Mouse (Mus musculus): ENCODE measurements at regions not wholly inside any gene's neighbourhood (a gene's known extent, or its start where the extent isn't known, plus 50 kb on each side); places are given as distances from the start of the nearest gene placed in this dataset.

DNA sequence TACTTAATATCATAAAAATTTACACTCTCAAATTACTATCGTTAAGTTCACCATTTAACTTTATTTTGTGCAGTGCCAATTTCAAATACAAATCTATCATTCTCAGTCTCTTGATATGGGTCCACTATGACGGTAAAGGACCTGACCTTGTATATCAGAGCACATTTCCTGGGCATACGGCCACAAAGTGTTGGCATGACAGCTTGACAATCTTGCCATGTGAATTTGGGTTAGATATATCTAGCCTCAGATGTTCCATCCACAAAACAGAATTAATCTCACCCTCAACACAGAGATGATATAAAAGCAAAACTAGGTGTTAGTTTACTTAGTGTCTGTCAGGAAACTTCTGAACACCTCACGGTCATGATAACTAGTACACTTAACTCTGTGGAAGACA is 120.8 kb downstream of the Ankrd50 start:
- 87% methylated on average over 4 of the region's 4 CpGs for WGBS
- no peak overlapping the region for H3K9ac ChIP-seq (ENCODE audit: low read depth, low read length)
- H3K4me3 ChIP-seq (ENCODE audit: low read length) = no peak overlapping the region
- H3K36me3 ChIP-seq (ENCODE audit: control insufficient read depth, insufficient read depth, low read length) = no peaks in the 10 kb centered on the region
- no peak for ATAC-seq (ENCODE audit: low FRiP score, low TSS enrichment)
- H3K27me3 ChIP-seq (ENCODE audit: control insufficient read depth, insufficient read depth, low read length) = no peaks in the 10 kb centered on the region
- no peak overlapping the region for H3K4me2 ChIP-seq (replicated peaks; ENCODE audit: low read depth, low read length)
- peaks cover 8% of the 10 kb centered on the region for H3K4me1 ChIP-seq (ENCODE audit: control insufficient read depth, insufficient read depth, low read length)
- no peaks in the 10 kb centered on the region for H3K9me3 ChIP-seq (ENCODE audit: control insufficient read depth, low read length)
- H3K27ac ChIP-seq (ENCODE audit: low read depth, low read length) = no peak overlapping the region

DNA sequence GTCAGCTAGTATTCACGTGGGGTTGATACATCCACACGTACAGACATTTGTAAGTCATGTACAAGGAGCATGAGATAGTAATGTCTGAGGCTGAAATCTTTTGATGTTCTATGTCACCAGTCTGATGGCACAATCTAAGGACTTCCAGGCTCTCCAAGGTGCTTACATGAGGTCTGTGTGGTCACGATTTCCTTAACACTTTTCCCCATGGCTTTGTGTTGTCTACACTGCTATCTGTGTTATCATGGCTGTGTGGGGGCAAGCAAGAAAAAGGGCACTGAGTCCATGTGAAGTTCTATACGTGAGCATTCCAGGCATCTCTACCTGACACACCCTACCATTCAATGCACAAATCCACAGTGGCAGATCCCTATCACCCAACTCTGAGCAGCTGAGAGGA is 123.2 kb downstream of the Ankrd50 start:
- no peak overlapping the region for H3K27ac ChIP-seq (ENCODE audit: low read depth, low read length)
- no peaks in the 10 kb centered on the region for H3K36me3 ChIP-seq (ENCODE audit: control insufficient read depth, insufficient read depth, low read length)
- no peak overlapping the region for H3K4me3 ChIP-seq (ENCODE audit: low read length)
- H3K4me1 ChIP-seq (ENCODE audit: control insufficient read depth, insufficient read depth, low read length) = peaks cover 8% of the 10 kb centered on the region
- H3K9ac ChIP-seq (ENCODE audit: low read depth, low read length) = no peak overlapping the region
- H3K27me3 ChIP-seq (ENCODE audit: control insufficient read depth, insufficient read depth, low read length) = no peaks in the 10 kb centered on the region
- no peaks in the 10 kb centered on the region for H3K9me3 ChIP-seq (ENCODE audit: control insufficient read depth, low read length)
- WGBS = 86% methylated on average over 4 of the region's 4 CpGs
- H3K4me2 ChIP-seq (replicated peaks; ENCODE audit: low read depth, low read length) = no peak overlapping the region
- no peak for ATAC-seq (ENCODE audit: low FRiP score, low TSS enrichment)

DNA sequence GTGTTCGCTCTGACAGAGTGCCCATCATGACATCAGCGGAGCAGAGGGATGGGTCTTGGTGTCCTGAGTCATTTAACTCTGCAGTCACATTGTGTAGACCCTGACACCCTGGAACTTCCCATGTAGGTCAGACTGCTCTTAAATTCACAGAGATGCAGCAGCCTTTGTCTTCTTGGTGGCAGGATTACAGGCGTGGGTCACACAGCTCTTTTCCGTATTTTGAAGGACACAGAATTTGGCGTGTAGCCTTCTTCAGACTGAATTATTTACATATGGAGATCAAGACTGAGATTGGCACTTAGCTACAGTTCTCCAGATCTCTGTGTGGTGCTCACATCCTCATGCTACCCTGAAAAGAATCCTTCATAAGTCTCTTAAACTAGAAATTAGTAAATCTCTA is 123.7 kb downstream of the Ankrd50 start:
- ATAC-seq (ENCODE audit: low FRiP score, low TSS enrichment) = no peak
- Histone ChIP-seq H3K4me1 (ENCODE audit: control insufficient read depth, insufficient read depth, low read length) (peaks cover 8% of the 10 kb centered on the region), H3K4me2 (replicated peaks; ENCODE audit: low read depth, low read length) (no peak overlapping the region), H3K9me3 (ENCODE audit: control insufficient read depth, low read length) (no peaks in the 10 kb centered on the region), H3K36me3 (ENCODE audit: control insufficient read depth, insufficient read depth, low read length) (no peaks in the 10 kb centered on the region), H3K27me3 (ENCODE audit: control insufficient read depth, insufficient read depth, low read length) (no peaks in the 10 kb centered on the region), H3K9ac (ENCODE audit: low read depth, low read length) (no peak overlapping the region), H3K4me3 (ENCODE audit: low read length) (no peak overlapping the region), H3K27ac (ENCODE audit: low read depth, low read length) (0 out of 2 replicates have a peak overlapping the region, but pooled peaks have one; percentile 37)
- WGBS = 60% methylated on average over 5 of the region's 5 CpGs

DNA sequence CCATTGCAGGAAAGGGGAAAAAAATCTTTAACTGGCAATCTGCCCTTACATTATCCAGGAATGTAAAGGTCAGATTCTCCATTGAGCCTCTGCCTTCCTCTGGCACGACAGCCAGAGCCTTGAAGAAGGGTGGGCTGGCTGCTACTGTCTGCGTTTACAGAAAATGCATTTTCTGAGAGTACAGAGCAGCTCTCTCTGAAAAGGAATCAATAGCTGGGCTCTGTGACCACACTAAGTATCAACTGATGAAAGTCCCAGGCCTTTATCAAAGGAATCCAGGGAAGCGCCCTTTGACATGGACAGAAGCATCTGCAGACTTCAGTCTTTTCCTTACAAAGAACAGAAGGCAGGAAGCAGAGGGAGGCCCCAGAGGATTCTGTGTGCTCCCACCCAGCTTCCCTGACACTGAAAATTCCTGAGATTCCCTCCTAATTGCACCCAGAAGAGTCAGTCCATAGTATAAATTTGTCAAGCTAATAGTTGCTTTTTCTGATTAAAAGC is 124.2 kb downstream of the Ankrd50 start:
- Histone ChIP-seq H3K36me3 (ENCODE audit: control insufficient read depth, insufficient read depth, low read length) (no peaks in the 10 kb centered on the region), H3K27me3 (ENCODE audit: control insufficient read depth, insufficient read depth, low read length) (no peaks in the 10 kb centered on the region), H3K27ac (ENCODE audit: low read depth, low read length) (peak overlapping the region; percentile 37; the same call in 1 of the 2 replicates), H3K4me2 (replicated peaks; ENCODE audit: low read depth, low read length) (no peak overlapping the region), H3K9me3 (ENCODE audit: control insufficient read depth, low read length) (no peaks in the 10 kb centered on the region), H3K4me3 (ENCODE audit: low read length) (no peak overlapping the region), H3K9ac (ENCODE audit: low read depth, low read length) (no peak overlapping the region), H3K4me1 (ENCODE audit: control insufficient read depth, insufficient read depth, low read length) (peaks cover 8% of the 10 kb centered on the region)
- no peak for ATAC-seq (ENCODE audit: low FRiP score, low TSS enrichment)
- 53% methylated on average over 3 of the region's 3 CpGs for WGBS

DNA sequence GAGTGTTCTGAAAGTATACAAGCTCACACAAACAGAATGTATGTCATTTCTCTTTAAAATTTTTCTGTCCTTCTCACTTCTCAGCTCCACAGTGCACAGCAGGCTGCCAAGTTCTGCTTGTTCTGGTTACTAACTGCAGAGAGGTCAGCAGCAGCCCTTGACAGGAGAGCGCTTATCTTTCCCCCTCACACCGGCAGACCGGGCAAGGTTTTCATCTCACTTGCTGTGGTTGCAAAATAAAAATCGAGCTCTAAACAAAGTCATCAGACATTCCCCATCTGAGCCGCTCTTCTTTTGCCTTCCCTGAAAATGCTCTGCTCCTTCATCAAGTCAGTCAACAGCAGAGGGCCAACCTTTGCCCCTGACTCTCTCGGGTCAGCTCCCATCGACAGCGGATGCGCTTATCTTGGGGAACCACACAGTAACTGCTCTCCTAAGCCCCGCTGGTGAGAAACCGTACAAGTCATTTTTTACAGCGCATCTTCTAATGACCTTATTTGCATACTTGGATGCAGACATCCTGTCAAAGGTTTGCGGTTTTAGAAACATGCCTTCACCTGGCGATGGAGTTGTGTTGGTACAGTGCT is 126.6 kb downstream of the Ankrd50 start:
- Histone ChIP-seq H3K4me1 (ENCODE audit: control insufficient read depth, insufficient read depth, low read length) (peaks cover 8% of the 10 kb centered on the region), H3K4me3 (ENCODE audit: low read length) (no peak overlapping the region), H3K36me3 (ENCODE audit: control insufficient read depth, insufficient read depth, low read length) (no peaks in the 10 kb centered on the region), H3K4me2 (replicated peaks; ENCODE audit: low read depth, low read length) (no peak overlapping the region), H3K27me3 (ENCODE audit: control insufficient read depth, insufficient read depth, low read length) (no peaks in the 10 kb centered on the region), H3K9me3 (ENCODE audit: control insufficient read depth, low read length) (no peaks in the 10 kb centered on the region), H3K27ac (ENCODE audit: low read depth, low read length) (no peak overlapping the region), H3K9ac (ENCODE audit: low read depth, low read length) (no peak overlapping the region)
- ATAC-seq (ENCODE audit: low FRiP score, low TSS enrichment) = no peak
- WGBS = 39% methylated on average over 14 of the region's 14 CpGs

DNA sequence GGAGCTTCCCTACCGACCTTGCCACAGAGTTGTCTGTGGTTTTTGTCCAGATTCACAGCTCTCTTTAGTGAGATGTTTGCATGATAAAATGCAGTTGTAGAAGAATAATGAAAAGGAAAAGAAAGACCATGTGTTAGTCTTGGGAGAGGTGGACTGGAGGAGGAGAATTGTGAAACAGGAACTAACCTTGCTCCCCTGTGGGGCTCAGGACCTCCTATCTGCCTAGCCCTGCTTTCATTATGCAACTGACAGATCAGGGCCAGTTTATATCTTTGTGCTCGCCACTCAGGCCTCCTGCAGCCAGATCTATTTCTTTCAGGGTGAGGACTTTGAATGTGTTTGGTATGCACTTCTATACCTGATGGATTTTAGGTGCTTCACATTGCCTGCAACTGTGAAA is 140.4 kb downstream of the Ankrd50 start:
- H3K27ac ChIP-seq (ENCODE audit: low read depth, low read length) = no peak overlapping the region
- ATAC-seq (ENCODE audit: low FRiP score, low TSS enrichment) = no peak
- H3K36me3 ChIP-seq (ENCODE audit: control insufficient read depth, insufficient read depth, low read length) = no peaks in the 10 kb centered on the region
- H3K9me3 ChIP-seq (ENCODE audit: control insufficient read depth, low read length) = no peaks in the 10 kb centered on the region
- H3K9ac ChIP-seq (ENCODE audit: low read depth, low read length) = no peak overlapping the region
- H3K27me3 ChIP-seq (ENCODE audit: control insufficient read depth, insufficient read depth, low read length) = no peaks in the 10 kb centered on the region
- no peaks in the 10 kb centered on the region for H3K4me1 ChIP-seq (ENCODE audit: control insufficient read depth, insufficient read depth, low read length)
- H3K4me3 ChIP-seq (ENCODE audit: low read length) = no peak overlapping the region
- 41% methylated on average over 2 of the region's 2 CpGs for WGBS
- no peak overlapping the region for H3K4me2 ChIP-seq (replicated peaks; ENCODE audit: low read depth, low read length)

DNA sequence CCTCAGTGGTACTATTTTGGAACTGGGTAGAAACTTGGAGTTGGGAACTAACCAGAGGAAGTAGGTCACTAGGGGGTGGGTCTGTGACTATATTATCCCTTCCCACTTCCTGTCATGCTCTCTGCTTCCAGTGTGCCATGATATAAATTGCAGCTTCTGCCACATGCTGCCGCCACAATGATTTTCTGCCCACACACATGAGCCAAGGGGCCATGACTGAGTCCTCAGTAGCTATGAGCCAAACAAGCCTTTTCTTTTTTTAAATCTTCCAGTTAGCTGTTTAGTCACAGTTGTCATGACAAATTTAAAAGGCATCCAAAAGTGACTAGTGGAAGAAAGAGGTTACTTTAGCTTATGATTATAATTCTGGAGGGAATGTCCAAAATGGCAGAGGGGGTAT is 143.0 kb downstream of the Ankrd50 start:
- Histone ChIP-seq H3K27ac (ENCODE audit: low read depth, low read length) (no peak overlapping the region), H3K4me1 (ENCODE audit: control insufficient read depth, insufficient read depth, low read length) (no peaks in the 10 kb centered on the region), H3K36me3 (ENCODE audit: control insufficient read depth, insufficient read depth, low read length) (no peaks in the 10 kb centered on the region), H3K4me2 (replicated peaks; ENCODE audit: low read depth, low read length) (no peak overlapping the region), H3K27me3 (ENCODE audit: control insufficient read depth, insufficient read depth, low read length) (no peaks in the 10 kb centered on the region), H3K4me3 (ENCODE audit: low read length) (no peak overlapping the region), H3K9ac (ENCODE audit: low read depth, low read length) (no peak overlapping the region), H3K9me3 (ENCODE audit: control insufficient read depth, low read length) (no peaks in the 10 kb centered on the region)
- WGBS = 77% methylated on average over 1 of the region's 1 CpGs
- ATAC-seq (ENCODE audit: low FRiP score, low TSS enrichment) = no peak

DNA sequence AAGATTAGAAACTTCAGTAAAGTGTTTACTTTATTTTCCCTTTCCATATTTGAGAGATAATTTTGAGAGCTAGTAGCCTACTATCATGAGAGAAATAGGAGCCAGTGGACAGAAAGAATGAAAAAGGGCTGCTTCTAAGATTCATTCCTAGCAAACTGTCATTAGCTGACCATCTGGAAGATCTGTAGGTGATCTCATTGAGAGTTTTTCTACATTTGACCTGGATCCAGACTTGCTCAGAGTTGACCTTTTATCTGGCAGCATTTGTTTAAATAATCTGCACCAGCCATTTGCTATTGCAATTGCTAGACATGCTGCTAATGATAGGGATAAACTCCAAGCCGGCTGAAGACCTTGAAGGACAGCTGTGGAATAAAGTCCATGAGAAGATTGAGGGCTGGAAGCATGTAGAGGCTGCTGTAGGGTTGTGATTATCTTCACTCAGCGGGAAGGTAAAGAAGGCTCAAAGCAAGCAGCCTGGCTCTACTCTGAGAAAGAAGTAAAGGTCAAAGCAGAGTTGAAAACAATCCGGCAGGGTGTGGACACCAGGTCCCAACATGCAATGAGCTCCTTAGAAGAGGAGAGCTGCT is 151.2 kb downstream of the Ankrd50 start:
- 85% methylated on average over 3 of the region's 3 CpGs for WGBS
- H3K27me3 ChIP-seq (ENCODE audit: control insufficient read depth, insufficient read depth, low read length) = no peaks in the 10 kb centered on the region
- ATAC-seq (ENCODE audit: low FRiP score, low TSS enrichment) = no peak

DNA sequence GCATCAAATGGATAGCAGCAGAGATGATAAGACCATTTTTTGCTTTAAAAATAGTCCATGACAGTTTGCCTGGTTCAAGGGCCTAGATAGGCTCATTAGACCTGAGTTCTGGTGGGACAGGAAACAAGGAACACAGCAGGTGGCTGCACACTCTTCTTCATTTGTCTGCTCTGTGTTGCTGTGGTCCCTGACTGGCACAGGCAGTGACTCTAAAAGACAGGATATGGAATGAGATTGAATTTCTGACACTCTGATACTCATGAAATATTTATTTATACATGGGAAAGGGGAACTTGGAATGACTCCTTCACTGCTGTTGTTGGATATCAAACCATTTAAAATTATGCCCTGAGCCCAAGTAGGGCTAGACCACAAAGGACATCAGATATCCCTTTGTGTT is 153.5 kb downstream of the Ankrd50 start:
- Histone ChIP-seq H3K4me2 (replicated peaks; ENCODE audit: low read depth, low read length) (no peak overlapping the region), H3K36me3 (ENCODE audit: control insufficient read depth, insufficient read depth, low read length) (no peaks in the 10 kb centered on the region), H3K4me3 (ENCODE audit: low read length) (no peak overlapping the region), H3K9me3 (ENCODE audit: control insufficient read depth, low read length) (no peaks in the 10 kb centered on the region), H3K27me3 (ENCODE audit: control insufficient read depth, insufficient read depth, low read length) (no peaks in the 10 kb centered on the region), H3K4me1 (ENCODE audit: control insufficient read depth, insufficient read depth, low read length) (no peaks in the 10 kb centered on the region), H3K27ac (ENCODE audit: low read depth, low read length) (no peak overlapping the region), H3K9ac (ENCODE audit: low read depth, low read length) (no peak overlapping the region)
- ATAC-seq (ENCODE audit: low FRiP score, low TSS enrichment) = no peak

More for the DNA sequence above, 151.2 kb downstream of the Ankrd50 start:
- H3K9ac ChIP-seq (ENCODE audit: low read depth, low read length) = no peak overlapping the region
- H3K9me3 ChIP-seq (ENCODE audit: control insufficient read depth, low read length) = no peaks in the 10 kb centered on the region
- H3K36me3 ChIP-seq (ENCODE audit: control insufficient read depth, insufficient read depth, low read length) = no peaks in the 10 kb centered on the region
- H3K4me2 ChIP-seq (replicated peaks; ENCODE audit: low read depth, low read length) = no peak overlapping the region
- H3K4me1 ChIP-seq (ENCODE audit: control insufficient read depth, insufficient read depth, low read length) = no peaks in the 10 kb centered on the region
- no peak overlapping the region for H3K4me3 ChIP-seq (ENCODE audit: low read length)
- H3K27ac ChIP-seq (ENCODE audit: low read depth, low read length) = no peak overlapping the region

Data from kidney, embryonic 14.5 days (tissue).